Mouse (Mus musculus): Measurements from ENCODE around the gene Dcaf7.

DNA sequence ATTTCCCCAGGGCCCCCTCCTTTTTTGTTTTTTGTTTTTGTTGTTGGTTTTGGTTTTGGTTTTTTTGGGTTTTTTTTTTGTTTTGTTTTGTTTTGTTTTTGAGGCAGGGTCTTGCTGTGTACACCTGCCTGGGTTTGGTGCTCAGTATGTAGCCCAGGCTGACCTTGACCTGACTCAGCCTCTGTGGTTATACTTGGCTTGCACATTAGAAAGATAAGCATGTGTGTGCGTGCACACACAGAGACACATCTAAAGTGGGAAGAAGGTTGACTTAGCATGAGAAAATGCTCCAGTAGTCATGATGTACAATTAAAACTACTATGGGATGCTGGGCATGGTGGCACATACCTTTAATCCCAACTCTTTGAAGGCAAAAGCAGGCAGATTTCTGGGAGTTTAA is 23.9 kb downstream of the Dcaf7 start:
- no peak for TF ChIP-seq CTCF (IDR thresholded peaks at IDR 0.05; ENCODE audit: extremely low read depth, insufficient read length, insufficient replicate concordance, low read depth, low read length)
- TF ChIP-seq POLR2A (IDR thresholded peaks at IDR 0.05; ENCODE audit: low read depth, low read length): no peak
